8 mouse cellular contexts compared by ENCODE assay signal in genomic region chr2:167924803-167925604, GRCm38 (mm10). TPM values are rescaled to one million over a fixed set of nuclear protein-coding genes. Genes with fewer than 3 reads are reported as not detected.
DNase-seq lines count a peak whose midpoint lies in the region; ATAC-seq lines count a peak whose summit lies in the region.

No protein-coding gene starts in this region.

- H3K4me2 ChIP-seq in hindbrain, embryonic 15.5 days = peak overlapping the region; percentile 80

- peak; percentile 59 for DNase-seq in WW6 (ENCODE audit: low read depth, low spot score)
- peak; percentile 84 for DNase-seq in gastrocnemius, adult 18-20 months (ENCODE audit: low spot score)
- DNase-seq in layer of hippocampus, postnatal 36 days = peak; percentile 73 to 81
- DNase-seq in lung, postnatal 25 days (ENCODE audit: low spot score) = peak; percentile 94
- peak; percentile 61 for DNase-seq in retina, adult 2 months (ENCODE audit: low read depth, low spot score)
- peak; percentile 87 for DNase-seq in thymus, postnatal 25 days

- 5% methylated on average over 29 of the region's 29 CpGs for WGBS in hindbrain, embryonic 15.5 days

- H3K9me3 ChIP-seq in hindbrain, embryonic 15.5 days = no peaks in the 10 kb centered on the region

- peak overlapping the region; percentile 40 for H3K4me3 ChIP-seq in hindbrain, embryonic 15.5 days

- H3K27me3 ChIP-seq in hindbrain, embryonic 15.5 days = no peaks in the 10 kb centered on the region

- peak overlapping the region; percentile 57 for H3K27ac ChIP-seq in hindbrain, embryonic 15.5 days (replicated peaks)

- ATAC-seq in common myeloid progenitor, adult 5-6 weeks (replicated peaks; ENCODE audit: low read depth, poor library complexity, severe bottlenecking) = peak; percentile 83
- ATAC-seq in hindbrain, embryonic 15.5 days (ENCODE audit: low FRiP score, low read depth) = peak; percentile 50

- no peaks in the 10 kb centered on the region for H3K36me3 ChIP-seq in hindbrain, embryonic 15.5 days

- peak overlapping the region; percentile 28 for H3K9ac ChIP-seq in hindbrain, embryonic 15.5 days

- peaks cover 10% of the 10 kb centered on the region for H3K4me1 ChIP-seq in hindbrain, embryonic 15.5 days (replicated peaks)

RNA-seq across cellular contexts. Expression of gene Ptpn1, which starts 6.9 kb away (rescaled TPM):
- total RNA-seq in common myeloid progenitor, adult 5-6 weeks (2017) = 33.2 and 63.6 TPM in 2 replicates
- total RNA-seq in gastrocnemius, adult 18-20 months (2021) = 10 to 100 TPM; 17.6 to 19.3 TPM
- polyA plus RNA-seq in hindbrain, embryonic 15.5 days (2015; fragmentation: Nextera tagmentation; extraction: Ambion mirVana) = 69.5 and 77.5 TPM in 2 replicates
- total RNA-seq in layer of hippocampus, postnatal 36 days (2021) = 10 to 100 TPM; 62.6 to 63.3 TPM

Comparison
In these comparisons a context has a peak if more than half of its experiments do, and no peak if none do; other contexts are left out.
1. Peak in every context shown above with its lines: DNase-seq, ATAC-seq, H3K4me3 ChIP-seq and H3K27ac ChIP-seq.